Mouse (Mus musculus): ENCODE data around the gene Cda.

GRCm38 (mm10) chr4:138319508-138319907 is 48.3 kb downstream of the Cda start:
- no peak for TF ChIP-seq GATA1 (IDR thresholded peaks at IDR 0.05; ENCODE audit: low read length)
- TF ChIP-seq TAL1 (IDR thresholded peaks at IDR 0.05; ENCODE audit: low read length) = no peak
